Mouse (Mus musculus): ENCODE results near the gene Itpkc.

Itpkc gene

DNA sequence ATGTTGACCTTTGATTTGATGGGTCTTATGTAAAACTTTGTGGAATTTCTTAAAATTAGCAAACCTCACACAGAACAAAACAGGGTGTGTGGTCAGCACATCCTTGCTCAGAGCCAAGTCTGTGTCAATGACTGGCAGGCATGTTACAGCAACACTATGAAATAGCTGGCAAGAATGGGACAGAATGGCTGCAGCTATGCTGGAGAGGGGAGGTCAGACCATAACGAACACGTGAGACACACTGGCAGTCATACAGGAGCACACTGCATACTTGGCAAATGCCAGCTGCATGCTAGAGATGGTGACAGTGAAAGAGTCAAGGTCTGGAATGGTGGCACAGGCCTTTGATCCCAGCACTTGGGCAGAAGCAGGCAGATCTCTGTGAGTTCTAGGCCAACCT is 7.3 kb upstream of the Itpkc start:
- no peak for DNase-seq

DNA sequence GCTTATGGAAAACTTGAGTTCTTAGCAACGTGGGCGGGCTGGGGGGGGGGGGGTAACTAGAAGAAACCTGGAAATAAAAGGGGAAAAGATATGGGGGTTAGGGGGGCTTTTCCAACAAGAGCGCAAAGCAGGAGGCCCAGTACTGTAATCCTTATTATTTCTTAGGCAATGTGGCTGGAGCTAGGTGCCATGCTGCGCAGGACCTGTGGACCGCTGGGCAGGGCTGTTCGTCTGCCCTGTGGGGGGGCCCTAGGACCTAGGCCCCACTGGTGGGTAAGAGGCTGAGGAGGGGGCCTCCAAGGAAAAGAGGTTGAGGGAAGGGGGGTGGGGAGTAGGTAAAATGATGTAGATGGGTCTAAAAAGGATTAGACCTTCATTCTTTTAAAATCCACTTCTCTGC is 4.8 kb upstream of the Itpkc start:
- DNase-seq: peak; percentile 25

DNA sequence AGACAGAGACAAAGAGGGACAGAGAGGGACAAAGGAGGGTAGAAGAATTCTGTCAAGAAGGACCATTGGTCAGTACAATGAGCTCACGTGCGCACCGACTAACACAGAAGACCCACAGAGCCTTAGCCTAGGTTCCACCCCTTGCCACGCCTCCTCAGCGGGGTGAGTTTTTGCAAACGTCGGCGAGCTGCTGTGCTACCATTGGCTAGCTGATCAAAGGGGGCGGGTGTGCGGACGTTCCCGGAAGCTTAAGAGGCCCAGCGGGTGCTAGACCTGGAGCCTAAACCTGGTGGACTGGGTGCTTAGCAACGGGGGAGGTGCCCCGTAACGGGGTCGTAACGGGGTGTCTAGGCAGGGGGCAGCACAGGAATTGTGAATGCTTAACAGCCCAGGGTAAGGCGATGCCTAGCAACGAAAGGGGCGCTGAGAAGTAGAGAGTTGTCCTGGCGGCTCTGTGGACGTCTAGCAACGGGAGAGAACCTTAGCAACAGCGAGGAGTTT is 4.4 kb upstream of the Itpkc start, which contains the start of gene Coq8b:
Gene Coq8b, plus strand, starts transcription at position 243 of the 501 bp plus-strand sequence.
- peak; percentile 98 for DNase-seq

DNA sequence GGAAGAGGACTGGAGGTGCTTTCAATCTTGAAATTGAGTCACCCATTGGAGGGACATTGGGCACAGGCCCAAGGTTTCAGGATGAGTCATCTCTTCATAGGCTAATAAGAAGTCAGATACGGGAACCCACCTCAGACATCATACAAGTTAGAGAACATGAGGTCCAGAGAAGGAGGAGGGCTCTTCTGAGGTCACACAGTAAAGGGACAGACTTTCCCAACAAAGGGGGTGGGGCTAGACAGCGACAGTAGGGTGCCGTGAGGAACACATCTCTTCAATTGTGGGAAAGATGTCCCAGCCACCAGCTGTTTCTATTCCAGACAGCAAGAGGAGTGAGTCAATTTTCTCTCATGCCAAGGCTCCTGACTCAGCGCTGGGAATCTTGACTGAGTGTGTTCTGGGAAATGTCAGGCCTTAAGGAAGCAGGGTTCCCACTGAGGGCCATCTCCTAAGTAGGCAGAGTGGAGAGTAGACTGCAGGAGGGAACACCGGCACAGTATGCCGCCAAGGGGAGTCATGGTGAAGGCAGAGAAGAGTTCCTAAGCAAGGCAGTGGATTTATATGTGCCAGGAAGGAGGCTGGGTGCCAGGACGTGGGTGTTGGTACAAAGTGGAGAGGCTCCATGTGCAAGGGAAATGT is 3.4 kb upstream of the Itpkc start:
- DNase-seq: no peak

DNA sequence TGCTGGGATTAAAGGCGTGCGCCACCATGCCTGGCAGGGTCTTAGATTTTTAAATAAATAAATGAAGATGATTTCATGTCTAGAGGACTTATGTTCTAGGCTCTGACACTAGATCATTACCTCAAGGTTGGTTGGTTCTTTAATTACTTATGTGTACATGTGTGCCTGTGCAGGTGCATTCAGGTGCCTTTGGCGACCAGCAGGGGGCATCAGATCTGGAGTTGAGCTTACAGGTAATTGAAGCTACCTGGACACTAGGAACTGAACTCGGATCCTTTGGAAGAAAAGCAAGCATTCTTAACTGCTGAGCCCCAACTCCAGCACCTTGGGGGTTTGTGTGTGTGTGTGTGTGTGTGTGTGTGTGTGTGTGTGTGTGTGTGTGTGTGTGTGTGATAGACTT is 2.3 kb upstream of the Itpkc start:
- no peak for DNase-seq

DNA sequence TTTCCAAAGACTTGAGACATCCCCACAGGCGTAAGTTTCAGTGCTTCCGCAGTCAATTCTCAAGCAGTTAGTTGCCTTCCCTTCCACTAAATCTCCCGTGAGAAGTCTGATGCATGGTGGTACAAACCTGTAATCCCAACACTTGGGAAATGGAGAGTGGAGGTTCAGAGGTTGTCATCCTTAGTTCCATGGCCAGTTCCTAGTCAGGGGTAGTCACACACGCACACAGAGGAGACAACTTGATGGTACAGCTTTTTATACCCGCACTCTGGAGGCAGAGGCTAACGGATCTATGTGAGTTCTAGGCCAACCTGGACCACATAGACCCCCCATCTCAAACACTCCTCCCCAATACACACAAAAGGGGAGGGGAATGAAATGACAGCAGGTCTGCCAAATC is 404 bp upstream of the Itpkc start:
- no peak for DNase-seq

DNA sequence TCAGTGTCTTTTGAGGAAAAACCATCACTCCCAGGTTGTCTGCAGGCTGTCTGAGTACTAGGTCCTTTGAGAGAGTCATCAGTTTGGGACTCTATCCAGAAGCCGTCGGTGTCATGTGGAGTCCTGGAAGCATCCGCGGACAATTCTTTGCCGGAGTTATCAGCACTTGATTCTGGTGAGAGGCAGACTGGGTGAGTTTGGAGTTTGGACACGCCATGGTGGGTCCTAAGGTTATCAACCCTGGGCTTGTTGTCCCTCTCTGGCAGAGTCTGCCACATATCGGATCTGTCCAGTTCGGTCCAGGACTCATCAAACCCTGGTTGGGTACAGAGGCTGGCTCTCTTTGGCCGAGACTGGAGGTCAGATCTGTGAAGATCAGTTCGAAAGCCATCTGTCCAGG is 785 bp downstream of the Itpkc start:
- no peak for DNase-seq

DNA sequence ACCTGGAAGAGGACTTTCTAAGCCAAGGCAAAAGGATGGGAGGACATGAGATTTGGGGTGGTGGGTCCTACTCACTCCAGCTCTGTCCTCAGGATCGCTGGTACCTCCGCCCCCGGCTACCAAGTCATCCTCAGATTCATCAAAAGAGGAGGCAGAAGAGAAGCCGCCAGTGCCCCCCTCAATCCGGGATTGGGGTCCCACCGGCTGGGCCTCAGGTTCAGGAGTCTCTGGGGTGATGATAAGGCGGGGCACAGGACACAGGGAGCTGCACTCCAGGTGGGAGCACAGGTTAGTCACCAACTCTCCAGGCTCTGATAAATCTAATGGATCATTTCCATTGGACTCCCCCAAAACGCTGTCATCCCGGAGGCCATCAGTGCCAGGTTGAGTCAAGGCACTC is 1.2 kb downstream of the Itpkc start:
- DNase-seq: no peak

DNA sequence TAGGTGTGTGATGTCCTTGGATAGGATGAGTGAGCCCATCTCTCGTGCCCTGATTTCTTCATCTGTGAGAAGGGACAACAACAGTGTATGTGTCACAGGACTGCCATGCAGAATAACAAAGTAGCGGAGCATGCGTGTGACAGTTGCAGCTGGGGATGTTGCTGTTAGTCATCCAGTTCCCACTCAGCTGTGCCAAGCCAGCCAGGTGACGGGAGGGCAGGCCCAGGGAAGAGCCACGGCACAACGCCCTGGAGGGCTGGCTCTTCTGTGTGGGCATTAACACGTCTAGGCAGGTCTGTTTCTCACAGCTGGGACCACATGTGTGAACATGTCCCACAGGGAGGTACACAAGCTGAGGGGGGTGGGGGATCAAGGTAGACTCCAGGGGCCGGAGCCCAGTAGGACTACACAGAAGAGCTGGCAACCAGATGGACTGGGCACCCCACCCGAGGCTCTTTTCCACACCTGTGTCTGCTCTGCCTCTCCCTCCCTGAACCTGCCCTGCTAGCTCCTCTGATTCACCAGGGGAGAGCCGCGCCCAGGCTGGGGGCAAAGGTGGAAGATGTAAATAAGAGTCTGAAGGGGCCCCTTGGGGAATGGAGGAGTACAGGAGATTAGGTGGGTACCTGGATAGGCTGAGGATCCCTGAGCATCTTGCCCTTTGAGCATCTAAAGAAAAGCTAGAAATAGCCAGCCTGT is 3.4 kb downstream of the Itpkc start:
- no peak for DNase-seq

DNA sequence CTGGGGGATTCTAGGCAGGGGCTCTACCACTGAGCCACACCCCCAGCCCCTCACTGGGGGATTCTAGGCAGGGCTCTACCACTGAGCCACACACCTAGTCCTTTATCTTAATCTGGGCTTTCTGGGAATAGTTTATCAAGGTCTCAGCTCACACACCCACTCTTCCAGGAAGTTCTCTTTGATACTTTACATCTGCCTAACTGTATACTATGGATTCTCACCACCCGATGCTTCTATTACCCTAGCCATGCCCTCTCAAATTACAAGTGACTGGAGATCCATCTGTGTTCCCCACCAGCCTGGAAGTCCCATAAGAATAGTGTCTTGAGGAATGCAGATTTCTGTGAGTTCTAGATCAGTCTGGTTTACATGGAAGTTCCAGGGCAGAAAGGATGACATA is 5.9 kb downstream of the Itpkc start:
- no peak for DNase-seq

DNA sequence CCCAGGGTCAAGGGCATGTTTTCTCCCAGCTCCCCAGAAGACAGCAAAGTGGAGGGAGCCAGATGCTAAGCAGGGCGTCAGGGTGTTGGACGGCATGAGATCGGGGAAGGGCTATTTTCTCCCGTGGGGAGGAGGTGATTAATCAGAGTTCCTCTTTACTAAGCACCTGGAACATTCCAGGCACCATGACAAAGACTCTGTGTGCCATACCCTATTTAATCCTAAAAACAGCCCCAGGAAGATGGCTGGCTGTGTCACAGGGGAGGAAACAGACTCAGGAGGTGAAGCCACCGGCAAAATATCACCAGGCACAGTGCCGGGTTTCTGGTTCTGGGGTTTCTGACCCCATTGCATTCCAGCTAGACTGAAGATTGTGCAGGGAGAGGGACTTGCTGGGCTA is 6.5 kb downstream of the Itpkc start:
- DNase-seq: no peak

DNA sequence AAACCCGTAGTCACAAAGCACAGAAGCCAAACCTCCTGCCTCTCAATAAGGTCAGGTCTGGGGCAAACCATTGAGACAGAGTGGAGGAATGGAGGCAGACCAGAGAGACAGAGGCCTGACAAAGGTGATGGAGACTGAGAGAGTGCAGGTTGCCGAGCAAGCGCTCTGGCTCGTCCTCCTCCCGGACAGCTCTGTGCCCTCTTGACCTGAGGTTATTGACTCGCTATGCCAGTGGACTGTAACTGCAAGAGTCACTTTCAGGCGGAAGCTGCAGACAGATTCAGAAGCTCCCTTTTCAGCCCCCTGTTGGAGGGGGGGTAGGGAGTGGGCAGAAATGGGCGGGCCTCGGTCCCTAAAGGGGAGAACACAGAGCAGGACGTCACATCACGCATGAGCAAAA is 8.5 kb downstream of the Itpkc start:
- DNase-seq: no peak

DNA sequence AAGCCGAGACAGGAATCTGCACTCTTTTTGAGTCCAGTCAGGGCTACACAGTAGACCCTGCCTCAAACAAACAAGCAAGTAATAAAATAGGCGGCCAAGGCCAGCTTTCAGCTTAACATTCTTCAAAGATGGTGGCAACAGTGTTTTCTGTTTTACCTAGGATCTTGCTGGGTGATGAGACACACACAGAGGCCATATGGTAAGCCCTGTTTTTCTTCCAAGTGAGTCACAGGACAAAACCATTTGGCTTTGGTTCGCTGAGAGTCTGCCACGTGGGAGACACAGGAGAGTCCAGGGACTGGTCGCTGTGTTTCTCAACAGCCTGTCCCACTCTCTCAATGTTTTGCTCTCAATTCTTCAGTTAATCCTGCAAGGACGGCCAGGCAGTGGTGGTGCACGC is 9.9 kb downstream of the Itpkc start:
- DNase-seq: no peak

DNA sequence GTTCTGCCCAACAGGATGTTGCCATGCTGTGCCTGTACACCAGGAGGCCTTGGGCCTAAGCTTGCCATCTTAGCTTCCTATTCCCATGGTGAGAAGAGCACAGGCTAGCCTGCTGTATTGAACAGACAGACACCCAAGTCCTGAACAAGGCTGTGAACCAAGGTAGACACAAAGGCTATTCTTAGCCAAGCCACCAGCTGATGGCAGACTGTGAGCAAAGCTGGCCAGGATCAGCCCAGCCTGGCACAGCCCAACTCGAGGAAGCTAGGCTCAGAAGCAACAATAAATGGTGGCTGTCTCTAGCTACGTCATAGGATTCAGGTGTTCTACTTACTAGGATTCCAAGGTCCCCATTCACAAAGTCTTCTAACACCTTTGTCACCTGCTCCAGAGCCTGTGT is 15.8 kb downstream of the Itpkc start:
- DNase-seq: no peak

DNA sequence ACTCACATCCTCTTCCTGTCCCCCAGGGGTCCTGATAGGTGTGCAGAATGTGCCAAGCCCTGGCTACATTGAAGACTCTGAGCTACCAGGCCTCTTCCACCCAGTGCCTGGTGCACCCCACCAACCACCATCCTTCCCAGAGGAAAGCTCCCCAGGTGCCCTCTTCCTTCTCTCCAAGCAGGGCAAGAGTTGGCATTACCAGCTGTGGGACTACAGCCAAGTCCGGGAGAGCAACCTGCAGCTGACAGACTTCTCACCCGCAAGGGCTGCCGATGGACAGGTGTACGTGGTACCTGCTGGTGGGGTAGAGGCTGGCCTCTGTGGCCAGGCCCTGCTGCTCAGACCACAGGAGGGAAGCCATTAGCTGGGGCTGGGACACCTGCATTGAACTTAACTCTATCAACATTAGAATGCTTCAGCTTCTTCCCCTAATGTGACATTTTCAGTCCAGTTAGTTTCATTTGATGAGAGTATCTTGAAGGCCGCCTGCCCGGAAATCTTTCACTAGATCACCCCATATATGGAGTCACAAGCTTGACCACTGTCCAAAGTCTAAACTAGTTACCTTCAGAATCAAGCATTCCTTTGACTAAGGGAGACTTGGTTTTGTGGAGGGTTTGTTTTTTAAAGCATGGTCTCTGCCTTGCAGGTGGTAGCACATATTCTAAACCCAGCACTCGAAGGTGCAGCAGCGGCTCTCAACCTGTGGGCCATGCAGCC is 24.6 kb downstream of the Itpkc start:
- no peak for DNase-seq

DNA sequence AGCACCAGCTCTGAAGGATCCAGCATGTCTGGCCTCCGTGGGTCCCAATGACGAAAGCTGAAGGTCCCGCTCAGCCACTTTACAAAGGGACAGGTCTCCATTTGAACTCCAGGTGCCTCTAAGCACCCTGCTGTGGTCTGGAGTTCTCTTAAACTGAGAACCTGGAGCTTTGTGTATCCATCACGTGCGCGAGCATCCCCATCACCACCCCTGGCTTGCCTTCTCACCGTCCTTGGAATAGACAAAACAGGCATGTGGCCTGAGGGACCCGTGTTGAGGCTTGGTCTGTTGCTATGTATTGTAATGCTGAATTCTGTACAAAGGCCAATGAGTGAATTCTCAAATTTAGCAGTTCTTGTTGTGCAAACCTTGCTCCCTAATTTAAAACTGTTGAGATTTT is 29.7 kb downstream of the Itpkc start:
- DNase-seq: no peak

DNA sequence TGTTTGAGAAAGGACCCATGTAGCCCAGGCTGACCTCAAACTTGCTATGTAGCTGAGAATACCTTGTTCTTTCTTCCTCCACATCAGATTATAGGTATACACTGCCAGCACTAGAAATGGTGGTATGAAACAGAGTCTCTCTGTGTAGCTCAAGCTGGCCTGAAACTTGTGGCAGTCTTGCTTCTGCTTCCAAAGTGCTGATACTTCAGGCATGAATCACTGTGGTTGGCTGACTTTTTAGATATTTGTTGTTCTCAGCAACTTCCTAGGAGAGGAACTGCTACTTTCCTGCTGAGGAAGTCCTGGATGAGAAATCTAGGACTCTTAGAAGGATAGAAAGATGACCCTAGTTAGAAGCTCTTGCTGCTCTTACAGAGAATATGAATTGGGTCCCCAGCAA is 30.1 kb downstream of the Itpkc start:
- DNase-seq: no peak

DNA sequence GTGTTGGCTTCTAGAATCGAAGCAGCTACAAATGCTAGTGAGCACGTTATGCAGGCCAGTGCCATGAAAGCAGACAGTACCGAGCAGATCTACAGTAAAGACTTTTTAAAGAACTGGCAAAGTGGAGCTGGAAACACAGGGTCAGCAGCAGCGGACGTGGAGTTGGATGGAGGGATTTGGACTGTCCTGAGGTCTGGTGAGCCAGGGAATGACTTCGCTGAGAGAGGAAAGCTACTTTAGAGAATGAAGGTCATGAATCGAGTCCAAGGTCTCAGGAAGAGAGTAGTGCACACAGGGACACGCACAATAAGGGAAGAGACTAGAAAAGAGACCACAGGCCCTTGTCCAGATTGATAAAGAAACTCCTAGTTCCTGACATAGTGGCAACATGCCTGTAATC is 30.8 kb downstream of the Itpkc start:
- no peak for DNase-seq

DNA sequence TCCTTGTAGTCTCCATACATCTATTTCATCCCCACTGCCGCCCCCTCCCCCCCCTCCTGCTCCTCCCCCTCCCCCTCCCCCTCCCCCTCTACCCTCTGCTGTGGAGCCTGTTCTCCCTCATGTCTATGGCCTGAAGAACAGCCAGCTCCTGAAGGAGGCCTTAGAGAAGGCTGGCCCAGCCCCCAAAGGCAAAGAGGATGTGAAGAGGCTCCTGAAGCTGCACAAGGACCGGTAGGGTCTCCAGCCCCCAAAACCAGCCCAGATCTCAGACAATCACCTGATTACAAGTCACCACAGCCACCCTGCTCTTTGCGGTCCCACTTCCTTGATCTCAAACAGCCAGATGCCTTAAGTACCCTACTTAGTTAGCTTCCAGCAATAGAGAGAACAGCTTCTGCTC is 31.3 kb downstream of the Itpkc start:
- DNase-seq: no peak

DNA sequence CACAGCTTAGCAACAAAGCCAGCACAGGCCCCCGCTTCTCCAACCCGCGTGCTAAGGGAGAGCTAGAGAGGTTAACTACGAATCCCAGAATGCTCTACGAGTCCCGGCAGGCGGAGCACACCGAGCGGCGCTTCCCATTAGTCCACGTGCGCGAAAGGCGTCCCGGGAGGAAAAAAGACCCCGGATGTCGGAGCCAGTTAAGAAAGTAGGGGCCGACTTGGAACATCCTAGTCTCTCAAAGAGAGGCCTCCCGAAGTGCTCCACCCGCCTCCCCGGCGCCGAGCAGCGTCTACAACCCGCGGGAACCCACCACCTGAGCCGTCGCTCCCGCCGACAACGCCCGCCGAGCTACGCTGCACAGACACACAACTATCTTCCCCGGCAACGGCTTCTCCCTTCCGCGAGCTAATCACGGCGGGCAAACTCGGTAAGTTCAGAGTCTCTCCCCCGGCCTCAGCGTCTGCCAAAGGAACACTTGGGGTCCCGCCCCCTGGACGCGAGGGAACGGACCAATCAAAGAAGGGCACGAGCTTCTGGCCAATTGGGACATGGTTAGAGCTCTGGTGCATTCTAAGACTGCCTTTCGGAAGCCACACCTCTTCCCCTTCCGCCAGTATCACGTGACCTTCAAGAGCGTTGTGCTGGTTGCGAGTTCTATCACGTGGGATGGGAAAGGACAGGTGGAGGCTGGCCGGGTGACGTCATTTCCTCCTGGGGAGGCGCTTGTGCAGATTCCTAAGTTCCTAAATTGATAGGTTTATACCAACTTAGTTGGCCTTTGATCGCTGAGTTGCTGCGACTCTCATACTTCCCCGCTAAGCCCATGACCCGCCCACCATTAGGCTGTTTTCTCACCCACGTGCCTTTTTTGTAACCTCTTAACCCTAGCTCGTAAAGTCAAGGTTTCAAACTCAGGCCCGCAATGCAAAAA is 32.5 kb downstream of the Itpkc start, which contains the start of the genes BC024978 and Snrpa:
Gene BC024978, plus strand, starts transcription at position 101 of the 931 bp plus-strand sequence.
Gene Snrpa, minus strand, starts transcription at position 591 of the 931 bp plus-strand sequence.
- peak; percentile 97 for DNase-seq

DNA sequence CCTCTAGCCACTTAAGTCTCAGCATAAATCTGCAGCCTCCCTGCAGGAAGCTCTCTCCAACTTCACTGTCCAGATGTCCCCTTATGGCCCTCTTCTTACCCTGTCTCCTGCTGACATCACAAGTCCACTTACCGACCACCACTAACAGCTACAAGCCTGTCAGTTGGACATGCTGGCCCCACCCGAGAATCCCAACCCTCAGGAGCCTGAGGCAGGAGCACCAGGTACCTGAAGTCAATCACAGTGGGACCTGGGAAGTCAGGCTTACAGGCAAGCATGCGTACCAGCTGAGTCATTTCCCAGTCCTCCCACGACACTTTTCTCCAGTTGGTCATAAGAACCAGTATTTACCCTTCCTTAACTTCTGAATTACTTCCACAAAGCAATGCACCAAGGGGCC is 34.7 kb downstream of the Itpkc start:
- DNase-seq: no peak

DNA sequence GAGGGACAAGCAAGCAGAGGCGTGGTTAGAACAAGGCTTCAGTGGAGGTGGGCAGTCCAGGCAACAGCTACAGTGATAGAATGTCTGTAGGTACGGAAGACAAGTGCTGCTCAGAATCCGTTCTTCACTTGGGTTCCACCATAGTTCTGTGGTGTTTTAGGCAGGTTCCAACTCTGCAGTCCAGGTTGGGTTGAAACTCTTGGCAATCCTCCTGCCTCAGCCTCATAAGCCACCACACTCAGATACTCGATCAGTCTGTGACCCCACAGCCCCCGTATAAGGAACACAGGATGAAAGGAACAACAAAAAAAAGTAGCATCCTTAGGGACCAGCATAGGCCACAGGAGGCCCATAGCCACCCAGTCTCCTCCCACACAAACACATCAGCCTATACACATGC is 36.0 kb downstream of the Itpkc start:
- no peak for DNase-seq
